Mouse (Mus musculus) cortical plate, adult 2 months (tissue): Measurements from ENCODE around the gene Ccdc189.

Experiments used
- CTCF ChIP-seq: fragments of 200-500 bp; IDR thresholded peaks from 2 replicates; pipeline ENCODE4 v1.5.1; 2011; ENCODE audit warnings: mild to moderate bottlenecking, control low read depth, low read length; ENCODE audit not compliant: insufficient read depth; ENCODE audit errors: extremely low read depth
- POLR2A ChIP-seq: fragments of 200-500 bp; IDR thresholded peaks from 2 replicates; pipeline ENCODE4 v1.6.1; 2011; ENCODE audit warnings: mild to moderate bottlenecking, low read length, control low read depth; ENCODE audit not compliant: insufficient read depth; ENCODE audit errors: extremely low read depth

- TF ChIP-seq CTCF (no peak), POLR2A (no peak)
Observed at GRCm38 (mm10) chr7:127602903-127603302, 14.5 kb upstream of the Ccdc189 start.
